Mouse (Mus musculus): Measurements from ENCODE around the gene Emc7. TPM values are rescaled to one million over a fixed set of nuclear protein-coding genes. Genes with fewer than 3 reads are reported as not detected.
"Not testable (repeated sequence)": the region's sequence is repeated elsewhere in the genome, so short reads cannot be mapped to it uniquely, and the experiment has no call there.

The Emc7 gene
- 10 to 100 TPM; 11.5 to 14.5 TPM for polyA plus RNA-seq (2017; shearing (Covaris generic))

- ATAC-seq = peak; percentile 94
Measured at GRCm38 (mm10) chr2:112454862-112455564, at the start of gene Emc7. Emc7 (plus strand) TSS chr2:112454997.

- ATAC-seq = no peak
Measured at GRCm38 (mm10) chr2:112407030-112407429, 47.8 kb upstream of the Emc7 start.

- no peak for ATAC-seq
Measured at GRCm38 (mm10) chr2:112425308-112425707, 29.5 kb upstream of the Emc7 start.

GRCm38 (mm10) chr2:112428534-112428933, 26.3 kb upstream of the Emc7 start:
- ATAC-seq = not testable (repeated sequence)

- no peak for ATAC-seq
Measured at GRCm38 (mm10) chr2:112429665-112430064, 25.1 kb upstream of the Emc7 start.

GRCm38 (mm10) chr2:112430403-112430802, 24.4 kb upstream of the Emc7 start:
- ATAC-seq = no peak

GRCm38 (mm10) chr2:112432523-112432922, 22.3 kb upstream of the Emc7 start:
- no peak for ATAC-seq

GRCm38 (mm10) chr2:112433359-112433758, 21.4 kb upstream of the Emc7 start:
- no peak for ATAC-seq

- no peak for ATAC-seq
Measured at GRCm38 (mm10) chr2:112436292-112436691, 18.5 kb upstream of the Emc7 start.

- ATAC-seq = no peak
Measured at GRCm38 (mm10) chr2:112437589-112437988, 17.2 kb upstream of the Emc7 start.

- no peak for ATAC-seq
Measured at GRCm38 (mm10) chr2:112443491-112443890, 11.3 kb upstream of the Emc7 start.

- no peak for ATAC-seq
Measured at GRCm38 (mm10) chr2:112445511-112445910, 9.3 kb upstream of the Emc7 start.

GRCm38 (mm10) chr2:112448046-112448445, 6.8 kb upstream of the Emc7 start:
- ATAC-seq = not testable (repeated sequence)

GRCm38 (mm10) chr2:112448510-112449059, 6.2 kb upstream of the Emc7 start:
- ATAC-seq = no peak

- ATAC-seq = no peak
Measured at GRCm38 (mm10) chr2:112449597-112450296, 5.0 kb upstream of the Emc7 start.

- not testable (repeated sequence) for ATAC-seq
Measured at GRCm38 (mm10) chr2:112452513-112452912, 2.3 kb upstream of the Emc7 start.

- ATAC-seq = no peak
Measured at GRCm38 (mm10) chr2:112454125-112454861, 504 bp upstream of the Emc7 start.

- no peak for ATAC-seq
Measured at GRCm38 (mm10) chr2:112460557-112460956, 5.8 kb downstream of the Emc7 start.

GRCm38 (mm10) chr2:112469542-112469941, 14.7 kb downstream of the Emc7 start:
- no peak for ATAC-seq

- ATAC-seq = no peak
Measured at GRCm38 (mm10) chr2:112470961-112471381, 16.2 kb downstream of the Emc7 start.

GRCm38 (mm10) chr2:112472076-112472475, 17.3 kb downstream of the Emc7 start:
- ATAC-seq = no peak

GRCm38 (mm10) chr2:112474997-112475724, 20.4 kb downstream of the Emc7 start:
- no peak for ATAC-seq

All from activated CD4-positive, CD25-positive, alpha-beta regulatory T cell, adult 4 months (primary cell).